Mouse (Mus musculus): ENCODE measurements at regions not wholly inside any gene's neighbourhood (a gene's known extent, or its start where the extent isn't known, plus 50 kb on each side); places are given as distances from the start of the nearest gene placed in this dataset.
"Not testable (repeated sequence)": the region's sequence is repeated elsewhere in the genome, so short reads cannot be mapped to it uniquely, and the experiment has no call there.

DNA sequence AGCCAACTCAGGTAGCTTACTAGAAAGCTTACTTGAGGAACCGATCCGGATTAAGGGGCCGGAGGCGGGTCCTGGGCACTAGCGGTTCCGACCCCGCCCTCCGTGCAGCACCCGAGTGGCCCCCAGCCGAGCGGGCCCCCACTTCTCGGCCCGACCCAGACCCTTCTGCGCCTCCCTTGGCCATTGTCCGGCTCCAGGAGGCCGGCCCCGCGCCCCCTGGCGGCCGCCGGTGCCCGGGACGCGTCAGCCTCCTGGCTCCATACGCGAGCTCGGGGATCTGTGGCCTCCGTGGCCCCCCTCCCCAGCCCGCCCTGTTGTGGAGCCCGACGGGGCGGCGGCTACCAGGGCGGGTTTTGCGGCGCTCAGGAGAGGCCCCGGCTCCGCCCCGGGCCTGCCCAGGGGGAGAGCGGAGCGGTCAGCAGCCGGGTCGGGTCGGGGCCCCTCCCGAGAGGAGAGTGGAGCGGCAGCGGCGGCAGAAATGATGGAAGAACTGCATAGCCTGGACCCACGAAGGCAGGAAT lies 94.3 kb upstream of the Zfp986 start:
- peak; percentile 6 for DNase-seq

- not testable (repeated sequence) for DNase-seq
These were observed 93.7 kb upstream of the Zfp986 start for GRCm38 (mm10) chr4:145774884-145775283.

- DNase-seq, result not testable (repeated sequence)
These were observed 92.1 kb upstream of the Zfp986 start for GRCm38 (mm10) chr4:145776531-145776930.

DNA sequence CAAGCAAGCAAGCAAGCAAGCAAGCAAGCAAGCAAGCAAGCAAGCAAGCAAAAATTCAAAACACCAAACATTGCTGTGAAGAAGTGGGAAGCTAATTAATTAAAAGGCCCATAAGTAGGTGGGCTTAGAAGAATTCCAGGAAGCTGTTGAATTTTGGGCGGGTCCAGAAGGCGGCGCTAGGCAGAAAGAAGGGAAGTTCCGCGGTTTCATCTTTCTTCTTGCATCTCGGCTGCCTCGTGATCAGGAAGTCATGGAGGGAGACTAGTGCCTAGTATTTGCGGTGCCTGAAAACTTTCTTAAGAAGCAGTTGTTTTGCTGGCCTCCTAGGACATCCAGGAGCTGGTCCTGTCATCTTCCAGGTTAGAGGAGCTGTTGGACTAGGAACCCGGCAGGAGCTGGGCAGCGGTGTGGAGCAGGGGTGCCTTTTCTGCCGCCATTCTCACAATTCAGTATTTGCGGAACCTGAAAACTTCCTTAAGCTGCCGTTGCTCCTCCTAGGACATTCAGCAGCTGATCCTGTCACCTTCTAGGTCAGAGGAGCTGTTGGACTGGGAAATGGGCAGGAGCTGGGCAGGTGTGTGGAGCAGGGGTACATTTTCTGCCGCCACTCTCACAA lies 87.2 kb upstream of the Zfp986 start:
- not testable (repeated sequence) for DNase-seq

DNA sequence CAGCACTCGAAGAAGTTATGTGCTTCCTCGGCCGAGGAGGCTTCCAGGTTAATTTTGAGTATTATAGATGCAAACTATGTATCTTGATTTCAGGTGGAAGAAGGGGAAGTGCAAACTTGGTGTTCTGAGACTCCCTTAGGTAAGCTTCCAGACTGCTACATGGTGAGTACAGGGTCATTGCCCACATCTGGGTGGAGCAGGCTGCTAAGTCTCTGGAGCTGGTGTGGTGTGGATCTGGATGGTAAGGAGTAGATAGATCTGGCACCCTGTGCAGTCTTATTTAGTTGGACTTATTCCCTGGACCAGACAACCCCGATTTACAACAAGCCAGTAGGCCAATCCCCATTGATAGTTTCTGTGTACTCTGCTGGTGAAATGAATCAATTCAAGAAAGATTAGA lies 53.9 kb upstream of the Zfp986 start:
- DNase-seq, result not testable (repeated sequence)
